Mouse (Mus musculus) left cerebral cortex, adult 9 months (tissue): ENCODE measurements at regions not wholly inside any gene's neighbourhood (a gene's known extent, or its start where the extent isn't known, plus 50 kb on each side); places are given as distances from the start of the nearest gene placed in this dataset.

Experiments used
- DNase-seq, 2 experiments: peaks; one replicate each; pipeline ENCODE4 v3.0.0; 2022; ENCODE audit warnings: low spot score in 2 of 2

DNA sequence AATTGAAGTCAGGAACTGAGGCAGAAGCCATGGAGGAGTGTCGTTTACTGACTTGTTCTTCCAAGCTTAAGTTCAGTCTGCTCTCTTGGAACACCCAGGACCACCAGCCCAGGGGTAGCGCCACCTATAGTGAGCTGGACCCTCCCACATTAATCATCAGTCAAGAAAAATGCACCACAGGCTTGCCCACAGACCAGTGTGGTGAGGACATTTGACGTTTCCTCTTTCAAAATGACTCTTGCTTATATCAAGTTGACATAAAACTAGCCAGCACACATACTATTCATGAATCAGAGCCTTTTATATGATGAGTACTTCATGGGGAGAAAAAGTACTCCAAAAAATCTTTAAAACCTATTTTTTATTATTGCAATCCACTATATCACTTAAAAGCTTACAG is 69.7 kb upstream of the Paip1 start:
- DNase-seq = no peak

DNA sequence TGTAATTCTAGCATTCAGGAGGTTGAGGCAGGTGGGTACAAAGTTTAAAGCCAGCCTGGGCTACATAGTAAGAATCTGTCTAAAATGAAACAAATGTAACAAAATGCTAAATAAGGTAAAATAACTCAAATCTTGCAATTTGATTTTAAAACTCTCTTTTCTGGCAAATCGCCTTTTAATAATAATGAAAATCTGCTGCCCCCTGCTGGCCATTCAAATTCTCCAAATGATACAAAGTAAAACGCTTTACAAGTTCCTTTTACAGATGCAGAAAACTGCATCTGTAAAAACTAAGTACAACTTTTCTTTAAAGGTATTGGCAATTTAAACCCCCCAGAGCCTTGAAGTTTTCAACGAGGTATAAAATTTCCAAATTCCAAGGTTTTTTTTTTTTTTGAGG is 65.0 kb upstream of the Paip1 start:
- peak in 1 of 2 experiments; percentile 30 for DNase-seq

DNA sequence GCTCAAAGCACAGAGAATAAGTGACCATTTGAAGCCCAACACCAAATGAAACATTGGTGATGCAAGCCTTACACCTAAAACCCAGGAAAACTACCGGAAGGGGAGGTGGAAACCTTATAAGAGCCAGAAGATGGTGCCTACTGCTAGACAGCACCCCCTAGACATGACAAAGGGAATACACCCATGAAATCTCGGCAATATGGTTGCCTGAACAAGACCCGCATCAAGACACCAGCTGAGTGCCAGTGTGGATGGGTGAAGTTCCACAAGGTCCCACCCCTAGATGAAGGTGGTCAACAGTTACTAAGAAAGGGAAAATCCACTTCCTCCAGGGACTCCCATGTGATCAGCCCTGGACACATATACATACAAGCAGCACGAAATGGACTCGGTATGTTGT is 64.2 kb upstream of the Paip1 start:
- DNase-seq = no peak

GRCm38 (mm10) chr13:119367544-119367943 is 60.9 kb upstream of the Paip1 start:
- DNase-seq = no peak

GRCm38 (mm10) chr13:119378404-119379037 is 49.9 kb upstream of the Paip1 start:
- DNase-seq = peak in 1 of 2 experiments; percentile 81
